Mouse (Mus musculus): Measurements from ENCODE around the gene Sec14l3.

The Sec14l3 gene

DNA sequence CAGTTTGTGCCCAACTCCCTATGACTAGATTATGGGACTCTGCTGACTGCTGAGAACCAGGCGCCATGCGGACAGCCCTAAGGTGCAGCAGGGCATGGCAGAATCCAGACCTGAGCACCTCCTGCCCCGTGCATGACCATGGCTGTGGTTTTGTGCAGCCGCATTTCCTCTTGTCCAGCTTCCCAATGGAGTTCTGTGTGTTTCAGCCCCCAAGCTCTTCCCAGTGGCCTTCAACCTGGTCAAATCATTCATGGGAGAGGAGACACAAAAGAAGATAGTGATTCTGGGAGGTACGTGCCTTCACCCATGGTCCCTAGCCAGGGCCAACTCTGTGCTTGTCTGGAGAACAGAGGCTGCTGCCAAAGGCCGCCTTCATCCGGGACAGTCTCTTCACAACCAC is 21.6 kb upstream of the Sec14l3 start:
- H3K4me3 ChIP-seq (replicated peaks; ENCODE audit: low read length) = no peak overlapping the region
- H3K36me3 ChIP-seq (ENCODE audit: insufficient read depth, low read length) = peaks cover 5% of the 10 kb centered on the region; the same call in 1 of the 2 replicates
- TF ChIP-seq NANOG (IDR thresholded peaks at IDR 0.05; ENCODE audit: borderline replicate concordance, low read length) = no peak
- peaks cover 13% of the 10 kb centered on the region for H3K9me3 ChIP-seq (ENCODE audit: low read length)
- no peaks in the 10 kb centered on the region for H3K4me1 ChIP-seq (replicated peaks; ENCODE audit: low read depth, low read length)
- no peaks in the 10 kb centered on the region; the same call in 1 of the 2 replicates for H3K27me3 ChIP-seq (ENCODE audit: insufficient read depth, low read length)

- no peaks in the 10 kb centered on the region for H3K4me1 ChIP-seq (replicated peaks; ENCODE audit: low read depth, low read length)
- no peaks in the 10 kb centered on the region; the same call in 1 of the 2 replicates for H3K27me3 ChIP-seq (ENCODE audit: insufficient read depth, low read length)
- H3K36me3 ChIP-seq (ENCODE audit: insufficient read depth, low read length) = 0 out of 2 replicates have a peak, but pooled peaks cover 5% of the 10 kb centered on the region
- no peak for TF ChIP-seq POU5F1 (IDR thresholded peaks at IDR 0.05; ENCODE audit: borderline replicate concordance, low read length)
- H3K4me3 ChIP-seq (replicated peaks; ENCODE audit: low read length) = no peak overlapping the region
- peaks cover 21% of the 10 kb centered on the region for H3K9me3 ChIP-seq (ENCODE audit: low read length)
These were observed 18.1 kb upstream of the Sec14l3 start for GRCm38 (mm10) chr11:4046526-4046925.

- peaks cover under 1% of the 10 kb centered on the region; the same call in 1 of the 2 replicates for H3K4me1 ChIP-seq (replicated peaks; ENCODE audit: low read depth, low read length)
- no peaks in the 10 kb centered on the region; the same call in 1 of the 2 replicates for H3K27me3 ChIP-seq (ENCODE audit: insufficient read depth, low read length)
- 0 out of 2 replicates have a peak, but pooled peaks cover 5% of the 10 kb centered on the region for H3K36me3 ChIP-seq (ENCODE audit: insufficient read depth, low read length)
- H3K9me3 ChIP-seq (ENCODE audit: low read length) = peaks cover 21% of the 10 kb centered on the region
- H3K4me3 ChIP-seq (replicated peaks; ENCODE audit: low read length) = no peak overlapping the region
- no peak for TF ChIP-seq POU5F1 (IDR thresholded peaks at IDR 0.05; ENCODE audit: borderline replicate concordance, low read length)
These were observed 16.9 kb upstream of the Sec14l3 start for GRCm38 (mm10) chr11:4047766-4048165.

- Histone ChIP-seq H3K9me3 (ENCODE audit: low read length) (peaks cover 21% of the 10 kb centered on the region), H3K36me3 (ENCODE audit: insufficient read depth, low read length) (0 out of 2 replicates have a peak, but pooled peaks cover 5% of the 10 kb centered on the region), H3K4me3 (replicated peaks; ENCODE audit: low read length) (no peak overlapping the region), H3K4me1 (replicated peaks; ENCODE audit: low read depth, low read length) (peaks cover 7% of the 10 kb centered on the region; the same call in 1 of the 2 replicates), H3K27me3 (ENCODE audit: insufficient read depth, low read length) (no peaks in the 10 kb centered on the region; the same call in 1 of the 2 replicates)
- TF ChIP-seq CTCF (conservative IDR thresholded peaks at IDR 0.05; ENCODE audit: low read length) (no peak), POU5F1 (IDR thresholded peaks at IDR 0.05; ENCODE audit: borderline replicate concordance, low read length) (no peak), NANOG (IDR thresholded peaks at IDR 0.05; ENCODE audit: borderline replicate concordance, low read length) (no peak)
These were observed 16.2 kb upstream of the Sec14l3 start for GRCm38 (mm10) chr11:4048438-4048837.

DNA sequence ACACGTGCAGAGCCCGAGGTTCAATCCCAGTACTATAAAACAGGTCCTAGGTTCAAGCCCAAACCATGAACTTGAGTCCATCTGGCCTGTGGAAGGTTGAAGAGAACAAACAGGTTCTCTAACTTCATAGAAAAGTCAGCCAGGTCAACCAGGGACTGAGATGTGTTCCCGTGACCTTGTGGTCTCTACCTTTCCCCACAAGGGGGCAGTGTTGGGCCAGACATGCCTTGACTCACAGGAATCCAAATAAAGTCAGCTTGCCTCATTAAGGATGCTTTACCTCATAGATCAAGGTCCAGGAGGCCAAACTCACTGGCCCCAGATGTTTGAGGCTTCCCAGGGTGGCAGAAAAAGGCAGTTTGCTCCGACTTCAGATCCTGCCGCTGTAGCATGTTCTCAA is 11.1 kb upstream of the Sec14l3 start:
- Histone ChIP-seq H3K9me3 (ENCODE audit: low read length) (peaks cover 3% of the 10 kb centered on the region), H3K36me3 (ENCODE audit: insufficient read depth, low read length) (no peaks in the 10 kb centered on the region), H3K4me1 (replicated peaks; ENCODE audit: low read depth, low read length) (peaks cover 8% of the 10 kb centered on the region; the same call in 1 of the 2 replicates), H3K27me3 (ENCODE audit: insufficient read depth, low read length) (peaks cover 2% of the 10 kb centered on the region; the same call in 1 of the 2 replicates), H3K4me3 (replicated peaks; ENCODE audit: low read length) (no peak overlapping the region)
- TF ChIP-seq CTCF (conservative IDR thresholded peaks at IDR 0.05; ENCODE audit: low read length) = peak; percentile 82
- TF ChIP-seq POU5F1 (IDR thresholded peaks at IDR 0.05; ENCODE audit: borderline replicate concordance, low read length) = no peak
- no peak for TF ChIP-seq NANOG (IDR thresholded peaks at IDR 0.05; ENCODE audit: borderline replicate concordance, low read length)

GRCm38 (mm10) chr11:4060866-4061575 is 3.6 kb upstream of the Sec14l3 start:
- TF ChIP-seq NANOG (IDR thresholded peaks at IDR 0.05; ENCODE audit: borderline replicate concordance, low read length) = no peak
- no peak for TF ChIP-seq POU5F1 (IDR thresholded peaks at IDR 0.05; ENCODE audit: borderline replicate concordance, low read length)
- no peak for TF ChIP-seq CTCF (conservative IDR thresholded peaks at IDR 0.05; ENCODE audit: low read length)
- Histone ChIP-seq H3K27me3 (ENCODE audit: insufficient read depth, low read length) (peaks cover 21% of the 10 kb centered on the region), H3K9me3 (ENCODE audit: low read length) (no peaks in the 10 kb centered on the region), H3K4me1 (replicated peaks; ENCODE audit: low read depth, low read length) (peaks cover 25% of the 10 kb centered on the region), H3K36me3 (ENCODE audit: insufficient read depth, low read length) (no peaks in the 10 kb centered on the region), H3K4me3 (replicated peaks; ENCODE audit: low read length) (no peak overlapping the region)

DNA sequence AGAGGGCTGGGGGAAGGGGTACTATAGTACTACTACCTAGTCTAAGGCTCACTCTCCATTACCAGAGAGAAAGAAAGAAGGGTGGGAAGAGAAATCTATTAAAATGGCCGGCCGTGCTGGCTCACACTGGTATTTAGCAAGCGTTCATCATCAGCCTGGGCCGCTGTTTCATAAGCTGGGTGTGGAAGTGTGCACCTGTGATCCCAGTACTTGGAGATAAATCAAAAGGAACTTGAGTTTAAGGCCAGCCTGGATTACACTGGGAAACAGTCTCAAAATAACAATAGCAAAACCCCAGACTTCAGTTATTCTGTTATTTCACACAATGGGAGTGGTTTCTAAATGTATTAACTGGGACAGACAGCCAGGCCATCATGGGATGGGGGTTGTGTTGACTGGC is 2.1 kb upstream of the Sec14l3 start:
- Histone ChIP-seq H3K4me3 (replicated peaks; ENCODE audit: low read length) (no peak overlapping the region), H3K9me3 (ENCODE audit: low read length) (no peaks in the 10 kb centered on the region), H3K4me1 (replicated peaks; ENCODE audit: low read depth, low read length) (peaks cover 25% of the 10 kb centered on the region), H3K36me3 (ENCODE audit: insufficient read depth, low read length) (no peaks in the 10 kb centered on the region), H3K27me3 (ENCODE audit: insufficient read depth, low read length) (peaks cover 19% of the 10 kb centered on the region)
- TF ChIP-seq NANOG (IDR thresholded peaks at IDR 0.05; ENCODE audit: borderline replicate concordance, low read length) (no peak), POU5F1 (IDR thresholded peaks at IDR 0.05; ENCODE audit: borderline replicate concordance, low read length) (no peak), CTCF (conservative IDR thresholded peaks at IDR 0.05; ENCODE audit: low read length) (no peak)

DNA sequence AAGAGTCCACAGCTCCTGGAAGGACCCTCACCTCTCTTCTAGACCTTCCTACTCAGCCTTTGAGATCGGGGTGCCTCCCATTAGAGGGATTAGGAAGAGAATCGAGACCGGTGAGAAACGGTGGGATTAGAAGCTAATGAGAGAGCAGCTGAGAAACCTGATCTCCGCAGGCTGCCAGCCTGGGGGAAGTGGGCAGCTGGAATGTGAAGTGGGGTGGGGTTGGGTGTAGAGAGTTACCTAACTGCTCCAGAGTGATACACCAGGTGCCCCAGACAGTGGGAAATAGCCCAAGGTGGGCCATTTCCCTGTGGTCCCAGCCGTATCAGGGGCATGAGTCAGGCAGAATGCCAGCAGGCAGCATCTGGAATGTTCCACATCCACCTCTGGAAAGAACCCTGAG is 1.7 kb upstream of the Sec14l3 start:
- TF ChIP-seq POU5F1 (IDR thresholded peaks at IDR 0.05; ENCODE audit: borderline replicate concordance, low read length) (no peak), CTCF (conservative IDR thresholded peaks at IDR 0.05; ENCODE audit: low read length) (no peak), NANOG (IDR thresholded peaks at IDR 0.05; ENCODE audit: borderline replicate concordance, low read length) (no peak)
- no peak overlapping the region for H3K4me3 ChIP-seq (replicated peaks; ENCODE audit: low read length)

DNA sequence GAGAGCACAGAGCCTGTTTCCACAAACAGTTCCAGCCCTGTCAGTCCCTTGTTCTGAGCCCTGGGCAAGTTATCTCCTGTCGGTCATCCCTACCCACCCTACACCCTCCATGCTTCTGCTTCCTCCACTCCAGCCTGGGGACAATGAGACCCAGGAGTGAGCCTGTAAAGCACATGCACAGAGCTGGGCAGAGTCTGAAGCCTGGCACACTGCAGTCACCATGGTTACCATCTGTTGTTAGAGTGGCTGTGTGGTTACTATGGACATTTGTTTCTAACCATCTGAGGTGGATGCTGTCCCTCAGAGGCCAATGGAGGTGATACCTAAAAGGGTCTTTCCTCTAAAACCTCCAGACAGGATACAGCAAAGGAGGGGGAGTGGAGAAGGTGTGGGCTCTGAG is 5.0 kb downstream of the Sec14l3 start:
- no peak for TF ChIP-seq CTCF (conservative IDR thresholded peaks at IDR 0.05; ENCODE audit: low read length)
- no peak for TF ChIP-seq NANOG (IDR thresholded peaks at IDR 0.05; ENCODE audit: borderline replicate concordance, low read length)
- no peak for TF ChIP-seq POU5F1 (IDR thresholded peaks at IDR 0.05; ENCODE audit: borderline replicate concordance, low read length)
- Histone ChIP-seq H3K4me3 (replicated peaks; ENCODE audit: low read length) (no peak overlapping the region), H3K4me1 (replicated peaks; ENCODE audit: low read depth, low read length) (peaks cover 6% of the 10 kb centered on the region), H3K27me3 (ENCODE audit: insufficient read depth, low read length) (peaks cover 42% of the 10 kb centered on the region), H3K36me3 (ENCODE audit: insufficient read depth, low read length) (no peaks in the 10 kb centered on the region), H3K9me3 (ENCODE audit: low read length) (peaks cover 9% of the 10 kb centered on the region; the same call in 1 of the 2 replicates)

More for the DNA sequence above, 1.7 kb upstream of the Sec14l3 start:
- no peaks in the 10 kb centered on the region for H3K36me3 ChIP-seq (ENCODE audit: insufficient read depth, low read length)
- peaks cover 25% of the 10 kb centered on the region for H3K4me1 ChIP-seq (replicated peaks; ENCODE audit: low read depth, low read length)
- H3K27me3 ChIP-seq (ENCODE audit: insufficient read depth, low read length) = peaks cover 18% of the 10 kb centered on the region
- no peaks in the 10 kb centered on the region for H3K9me3 ChIP-seq (ENCODE audit: low read length)

All from E14TG2a.4 (cell line).